ENCODE assay signal across 14 mouse cellular contexts in genomic region chr5:124001274-124001673, GRCm38 (mm10). TPM values are rescaled to one million over a fixed set of nuclear protein-coding genes. Genes with fewer than 3 reads are reported as not detected.
DNase-seq lines count a peak whose midpoint lies in the region; ATAC-seq and TF ChIP-seq lines count a peak whose summit lies in the region.
"Had no signal": no experiment of that assay in that cellular context is flagged by ENCODE, and none has a peak within 500 bp of the region (broad histone marks: within the 10 kb centered on the region; RNA-seq: fewer than 3 reads in every experiment).

No protein-coding gene starts in this region.

- H3K27me3 ChIP-seq in forebrain, embryonic 12.5 days: no peaks in the 10 kb centered on the region
- no peaks in the 10 kb centered on the region for H3K27me3 ChIP-seq in forebrain, postnatal 0 days (ENCODE audit: insufficient read depth, low read length)
- no peaks in the 10 kb centered on the region for H3K27me3 ChIP-seq in kidney, embryonic 15.5 days
- H3K27me3 ChIP-seq in kidney, embryonic 16.5 days (ENCODE audit: insufficient read depth, low read length): no peaks in the 10 kb centered on the region
- H3K27me3 ChIP-seq in midbrain, embryonic 11.5 days (ENCODE audit: control insufficient read depth, insufficient read depth, low read length): no peaks in the 10 kb centered on the region
- H3K27me3 ChIP-seq in midbrain, postnatal 0 days (ENCODE audit: insufficient read depth, low read length): no peaks in the 10 kb centered on the region
- H3K27me3 ChIP-seq in neural tube, embryonic 15.5 days (replicated peaks): no peaks in the 10 kb centered on the region
- H3K27me3 ChIP-seq: CH12.LX; embryonic facial prominence, embryonic 12.5 days; limb, embryonic 13.5 days had no signal

- no peak overlapping the region for H3K27ac ChIP-seq in forebrain, embryonic 12.5 days
- H3K27ac ChIP-seq in forebrain, postnatal 0 days (ENCODE audit: low read depth, low read length): no peak overlapping the region
- H3K27ac ChIP-seq in kidney, embryonic 15.5 days: no peak overlapping the region
- H3K27ac ChIP-seq in kidney, embryonic 16.5 days (ENCODE audit: low read length): no peak overlapping the region
- H3K27ac ChIP-seq in midbrain, embryonic 11.5 days (ENCODE audit: low read depth, low read length): no peak overlapping the region
- H3K27ac ChIP-seq in midbrain, postnatal 0 days (ENCODE audit: low read depth, low read length): no peak overlapping the region
- no peak overlapping the region for H3K27ac ChIP-seq in neural tube, embryonic 15.5 days (replicated peaks)
- H3K27ac ChIP-seq: embryonic facial prominence, embryonic 12.5 days; limb, embryonic 13.5 days had no signal

- DNase-seq in forebrain, postnatal 0 days: no peak
- DNase-seq in midbrain, embryonic 11.5 days (ENCODE audit: low spot score, missing footprints): no peak
- DNase-seq in midbrain, postnatal 0 days (ENCODE audit: low spot score): no peak
- DNase-seq in MN1 (ENCODE audit: low spot score): no peak

- peaks cover 9% of the 10 kb centered on the region; the same call in 1 of the 2 replicates for H3K4me1 ChIP-seq in forebrain, embryonic 12.5 days
- H3K4me1 ChIP-seq in forebrain, postnatal 0 days (ENCODE audit: insufficient read depth): no peaks in the 10 kb centered on the region
- peaks cover 19% of the 10 kb centered on the region for H3K4me1 ChIP-seq in kidney, embryonic 15.5 days
- peaks cover 12% of the 10 kb centered on the region for H3K4me1 ChIP-seq in kidney, embryonic 16.5 days (ENCODE audit: insufficient read depth, low read length)
- H3K4me1 ChIP-seq in midbrain, embryonic 11.5 days (ENCODE audit: control insufficient read depth, insufficient read depth, low read length): peaks cover 5% of the 10 kb centered on the region
- no peaks in the 10 kb centered on the region for H3K4me1 ChIP-seq in midbrain, postnatal 0 days (ENCODE audit: insufficient read depth, low read length)
- H3K4me1 ChIP-seq in neural tube, embryonic 15.5 days: peaks cover 25% of the 10 kb centered on the region
- H3K4me1 ChIP-seq: embryonic facial prominence, embryonic 12.5 days had no signal

- WGBS in forebrain, embryonic 12.5 days: 72% methylated on average over 9 of the region's 9 CpGs
- WGBS in forebrain, postnatal 0 days: 65% methylated on average over 9 of the region's 9 CpGs
- WGBS in kidney, embryonic 15.5 days: 58% methylated on average over 9 of the region's 9 CpGs
- 61% methylated on average over 9 of the region's 9 CpGs for WGBS in kidney, embryonic 16.5 days
- WGBS in midbrain, embryonic 11.5 days: 58% methylated on average over 9 of the region's 9 CpGs
- WGBS in midbrain, postnatal 0 days: 61% methylated on average over 9 of the region's 9 CpGs
- 62% methylated on average over 9 of the region's 9 CpGs for WGBS in neural tube, embryonic 15.5 days

- ATAC-seq in forebrain, embryonic 12.5 days (ENCODE audit: low FRiP score): 0 out of 2 replicates have a peak, but pooled peaks have one; percentile 3
- ATAC-seq in forebrain, postnatal 0 days: no peak
- peak; percentile 3; the same call in 1 of the 2 replicates for ATAC-seq in kidney, embryonic 15.5 days (replicated peaks; ENCODE audit: low FRiP score)
- no peak for ATAC-seq in kidney, embryonic 16.5 days (ENCODE audit: low FRiP score, low TSS enrichment)
- ATAC-seq in midbrain, embryonic 11.5 days (ENCODE audit: low FRiP score): peak; percentile 49
- ATAC-seq in midbrain, postnatal 0 days (ENCODE audit: low FRiP score): no peak
- ATAC-seq in neural tube, embryonic 15.5 days (ENCODE audit: low FRiP score): peak; percentile 7; the same call in 1 of the 2 replicates

- H3K9me3 ChIP-seq in forebrain, embryonic 12.5 days: no peaks in the 10 kb centered on the region
- H3K9me3 ChIP-seq in forebrain, postnatal 0 days (ENCODE audit: low read length): no peaks in the 10 kb centered on the region
- H3K9me3 ChIP-seq in kidney, embryonic 15.5 days (replicated peaks): no peaks in the 10 kb centered on the region
- H3K9me3 ChIP-seq in kidney, embryonic 16.5 days (ENCODE audit: low read length): no peaks in the 10 kb centered on the region
- H3K9me3 ChIP-seq in midbrain, embryonic 11.5 days (ENCODE audit: control insufficient read depth, low read length): no peaks in the 10 kb centered on the region
- no peaks in the 10 kb centered on the region for H3K9me3 ChIP-seq in midbrain, postnatal 0 days (ENCODE audit: low read length)
- no peaks in the 10 kb centered on the region for H3K9me3 ChIP-seq in neural tube, embryonic 15.5 days (replicated peaks)
- H3K9me3 ChIP-seq: embryonic facial prominence, embryonic 12.5 days; limb, embryonic 13.5 days; megakaryocyte, embryonic 14.5 days had no signal

- no peak for TF ChIP-seq CTCF in forebrain, postnatal 0 days (IDR thresholded peaks at IDR 0.05; ENCODE audit: low read depth)
- no peak for TF ChIP-seq CTCF in midbrain, postnatal 0 days (IDR thresholded peaks at IDR 0.05)

- H3K4me2 ChIP-seq in forebrain, embryonic 12.5 days: no peak overlapping the region
- H3K4me2 ChIP-seq in forebrain, postnatal 0 days (ENCODE audit: low read depth): no peak overlapping the region
- H3K4me2 ChIP-seq in kidney, embryonic 15.5 days: no peak overlapping the region
- no peak overlapping the region for H3K4me2 ChIP-seq in kidney, embryonic 16.5 days (replicated peaks; ENCODE audit: low read depth, low read length)
- no peak overlapping the region for H3K4me2 ChIP-seq in midbrain, embryonic 11.5 days
- H3K4me2 ChIP-seq in midbrain, postnatal 0 days (ENCODE audit: low read depth, low read length, poor library complexity, severe bottlenecking): no peak overlapping the region
- H3K4me2 ChIP-seq in neural tube, embryonic 15.5 days: no peak overlapping the region
- H3K4me2 ChIP-seq: embryonic facial prominence, embryonic 12.5 days; heart, embryonic 11.5 days; limb, embryonic 13.5 days; lung, embryonic 14.5 days had no signal

- peaks cover 29% of the 10 kb centered on the region for H3K36me3 ChIP-seq in forebrain, embryonic 12.5 days (replicated peaks)
- peaks cover 55% of the 10 kb centered on the region for H3K36me3 ChIP-seq in forebrain, postnatal 0 days (ENCODE audit: insufficient read depth)
- peaks cover 52% of the 10 kb centered on the region for H3K36me3 ChIP-seq in kidney, embryonic 15.5 days
- H3K36me3 ChIP-seq in kidney, embryonic 16.5 days (ENCODE audit: insufficient read depth, low read length): peaks cover 39% of the 10 kb centered on the region
- peaks cover 14% of the 10 kb centered on the region for H3K36me3 ChIP-seq in midbrain, embryonic 11.5 days (ENCODE audit: control insufficient read depth, insufficient read depth, low read length)
- H3K36me3 ChIP-seq in midbrain, postnatal 0 days (ENCODE audit: insufficient read depth, low read length): peaks cover 53% of the 10 kb centered on the region
- peaks cover 31% of the 10 kb centered on the region for H3K36me3 ChIP-seq in neural tube, embryonic 15.5 days

- H3K4me3 ChIP-seq in forebrain, embryonic 12.5 days (replicated peaks): no peak overlapping the region
- H3K4me3 ChIP-seq in forebrain, postnatal 0 days (ENCODE audit: low read depth, low read length): no peak overlapping the region
- no peak overlapping the region for H3K4me3 ChIP-seq in kidney, embryonic 15.5 days (replicated peaks)
- no peak overlapping the region for H3K4me3 ChIP-seq in kidney, embryonic 16.5 days (ENCODE audit: low read length)
- no peak overlapping the region for H3K4me3 ChIP-seq in midbrain, embryonic 11.5 days (ENCODE audit: low read depth, low read length)
- H3K4me3 ChIP-seq in midbrain, postnatal 0 days (ENCODE audit: low read depth, low read length): no peak overlapping the region
- H3K4me3 ChIP-seq in neural tube, embryonic 15.5 days (replicated peaks): no peak overlapping the region
- H3K4me3 ChIP-seq: embryonic facial prominence, embryonic 12.5 days; limb, embryonic 13.5 days; megakaryocyte, embryonic 14.5 days had no signal

- H3K9ac ChIP-seq in forebrain, embryonic 12.5 days: no peak overlapping the region
- no peak overlapping the region for H3K9ac ChIP-seq in forebrain, postnatal 0 days
- H3K9ac ChIP-seq in kidney, embryonic 15.5 days: no peak overlapping the region
- no peak overlapping the region for H3K9ac ChIP-seq in kidney, embryonic 16.5 days (replicated peaks; ENCODE audit: low read length)
- H3K9ac ChIP-seq in midbrain, embryonic 11.5 days (ENCODE audit: low read length): no peak overlapping the region
- no peak overlapping the region for H3K9ac ChIP-seq in midbrain, postnatal 0 days (replicated peaks; ENCODE audit: low read length, poor library complexity, severe bottlenecking)
- no peak overlapping the region; the same call in 1 of the 2 replicates for H3K9ac ChIP-seq in neural tube, embryonic 15.5 days (replicated peaks)
- H3K9ac ChIP-seq: embryonic facial prominence, embryonic 12.5 days; limb, embryonic 13.5 days; lung, embryonic 14.5 days had no signal

RNA-seq across cellular contexts. Expression of gene Hip1r, which starts 27.8 kb away (rescaled TPM):
- 16.0 and 17.9 TPM in 2 replicates for polyA plus RNA-seq in forebrain, embryonic 12.5 days (2016; fragmentation: Nextera tagmentation; extraction: Ambion mirVana)
- total RNA-seq in forebrain, postnatal 0 days (2014; rRNA removed): 52.2 and 55.0 TPM in 2 replicates
- polyA plus RNA-seq in forebrain, postnatal 0 days (2015; fragmentation: Nextera tagmentation; extraction: Ambion mirVana): 22.2 and 29.8 TPM in 2 replicates
- 18.2 and 20.0 TPM in 2 replicates for polyA plus RNA-seq in kidney, embryonic 15.5 days (2015; fragmentation: Nextera tagmentation; extraction: Ambion mirVana)
- polyA plus RNA-seq in kidney, embryonic 16.5 days (2015; fragmentation: Nextera tagmentation; extraction: Ambion mirVana): 23.1 and 25.6 TPM in 2 replicates
- 4.6 and 5.2 TPM in 2 replicates for polyA plus RNA-seq in midbrain, embryonic 11.5 days (2014; fragmentation: Nextera tagmentation; extraction: Ambion mirVana)
- 42.9 and 45.4 TPM in 2 replicates for total RNA-seq in midbrain, postnatal 0 days (2014; rRNA removed)
- 25.8 and 30.8 TPM in 2 replicates for polyA plus RNA-seq in midbrain, postnatal 0 days (2015; fragmentation: Nextera tagmentation; extraction: Ambion mirVana)
- 24.1 and 31.0 TPM in 2 replicates for polyA plus RNA-seq in neural tube, embryonic 15.5 days (2015; fragmentation: Nextera tagmentation; extraction: Ambion mirVana)

RNA-seq across cellular contexts. Expression of gene Vps37b, which starts 30.8 kb away (rescaled TPM):
- polyA plus RNA-seq in forebrain, embryonic 12.5 days (2016; fragmentation: Nextera tagmentation; extraction: Ambion mirVana): 70.5 and 73.4 TPM in 2 replicates
- total RNA-seq in forebrain, postnatal 0 days (2014; rRNA removed): 62.0 and 62.2 TPM in 2 replicates
- 76.5 and 90.8 TPM in 2 replicates for polyA plus RNA-seq in forebrain, postnatal 0 days (2015; fragmentation: Nextera tagmentation; extraction: Ambion mirVana)
- 33.8 and 35.3 TPM in 2 replicates for polyA plus RNA-seq in kidney, embryonic 15.5 days (2015; fragmentation: Nextera tagmentation; extraction: Ambion mirVana)
- 40.8 and 41.8 TPM in 2 replicates for polyA plus RNA-seq in kidney, embryonic 16.5 days (2015; fragmentation: Nextera tagmentation; extraction: Ambion mirVana)
- polyA plus RNA-seq in midbrain, embryonic 11.5 days (2014; fragmentation: Nextera tagmentation; extraction: Ambion mirVana): 45.5 and 50.7 TPM in 2 replicates
- 52.3 and 75.5 TPM in 2 replicates for total RNA-seq in midbrain, postnatal 0 days (2014; rRNA removed)
- polyA plus RNA-seq in midbrain, postnatal 0 days (2015; fragmentation: Nextera tagmentation; extraction: Ambion mirVana): 54.3 and 56.2 TPM in 2 replicates
- 48.8 and 50.4 TPM in 2 replicates for polyA plus RNA-seq in neural tube, embryonic 15.5 days (2015; fragmentation: Nextera tagmentation; extraction: Ambion mirVana)

Comparison
In these comparisons a context has a peak if more than half of its experiments do, and no peak if none do; other contexts are left out.
1. ATAC-seq: peak in forebrain, embryonic 12.5 days (single experiment), kidney, embryonic 15.5 days (single experiment), midbrain, embryonic 11.5 days (single experiment) and neural tube, embryonic 15.5 days (single experiment); none in forebrain, postnatal 0 days (single experiment), kidney, embryonic 16.5 days (single experiment) and midbrain, postnatal 0 days (single experiment).